Mouse (Mus musculus): ENCODE data around the gene Cabin1.

The Cabin1 gene

GRCm38 (mm10) chr10:75766856-75767255, 2.7 kb upstream of the Cabin1 start:
- no peak for DNase-seq (ENCODE audit: low spot score)

GRCm38 (mm10) chr10:75764519-75765473, 655 bp upstream of the Cabin1 start:
- DNase-seq (ENCODE audit: low spot score) = peak; percentile 77

GRCm38 (mm10) chr10:75762413-75762812, 1.7 kb downstream of the Cabin1 start:
- no peak for DNase-seq (ENCODE audit: low spot score)

- DNase-seq (ENCODE audit: low spot score) = no peak
Observed at GRCm38 (mm10) chr10:75760311-75760710, 3.8 kb downstream of the Cabin1 start.

GRCm38 (mm10) chr10:75756719-75757118, 7.4 kb downstream of the Cabin1 start:
- no peak for DNase-seq (ENCODE audit: low spot score)

GRCm38 (mm10) chr10:75744017-75744416, 20.1 kb downstream of the Cabin1 start:
- peak; percentile 88 for DNase-seq (ENCODE audit: low spot score)

GRCm38 (mm10) chr10:75743369-75743768, 20.8 kb downstream of the Cabin1 start:
- DNase-seq (ENCODE audit: low spot score) = no peak

GRCm38 (mm10) chr10:75740866-75741265, 23.3 kb downstream of the Cabin1 start:
- no peak for DNase-seq (ENCODE audit: low spot score)

- no peak for DNase-seq (ENCODE audit: low spot score)
Observed at GRCm38 (mm10) chr10:75725449-75725848, 38.7 kb downstream of the Cabin1 start.

- peak; percentile 12 for DNase-seq (ENCODE audit: low spot score)
Observed at GRCm38 (mm10) chr10:75720215-75720614, 43.9 kb downstream of the Cabin1 start.

- DNase-seq (ENCODE audit: low spot score) = no peak
Observed at GRCm38 (mm10) chr10:75714795-75715194, 49.3 kb downstream of the Cabin1 start.

- no peak for DNase-seq (ENCODE audit: low spot score)
Observed at GRCm38 (mm10) chr10:75713026-75713425, 51.1 kb downstream of the Cabin1 start.

- DNase-seq (ENCODE audit: low spot score) = no peak
Observed at GRCm38 (mm10) chr10:75710210-75710609, 53.9 kb downstream of the Cabin1 start.

- DNase-seq (ENCODE audit: low spot score) = no peak
Observed at GRCm38 (mm10) chr10:75709261-75709660, 54.9 kb downstream of the Cabin1 start.

GRCm38 (mm10) chr10:75708633-75708992, 55.5 kb downstream of the Cabin1 start:
- no peak for DNase-seq (ENCODE audit: low spot score)

- DNase-seq (ENCODE audit: low spot score) = peak; percentile 6
Observed at GRCm38 (mm10) chr10:75707901-75708632, 56.1 kb downstream of the Cabin1 start.

GRCm38 (mm10) chr10:75706632-75707216, 57.4 kb downstream of the Cabin1 start:
- DNase-seq (ENCODE audit: low spot score) = no peak

GRCm38 (mm10) chr10:75705681-75706400, 58.3 kb downstream of the Cabin1 start:
- DNase-seq (ENCODE audit: low spot score) = no peak

- peak; percentile 97 for DNase-seq (ENCODE audit: low spot score)
Observed at GRCm38 (mm10) chr10:75704212-75705185, 59.6 kb downstream of the Cabin1 start.

GRCm38 (mm10) chr10:75703504-75703903, 60.6 kb downstream of the Cabin1 start:
- peak; percentile 14 for DNase-seq (ENCODE audit: low spot score)

GRCm38 (mm10) chr10:75702494-75702893, 61.6 kb downstream of the Cabin1 start:
- no peak for DNase-seq (ENCODE audit: low spot score)
